Mouse (Mus musculus): ENCODE results near the gene Lrrc56. TPM values are rescaled to one million over a fixed set of nuclear protein-coding genes. Genes with fewer than 3 reads are reported as not detected.

Lrrc56 gene
- polyA plus RNA-seq, 1 experiment: 131 TPM

GRCm38 (mm10) chr7:141222126-141222467 is 28.1 kb downstream of the Lrrc56 start:
- H3K4me3 ChIP-seq (ENCODE audit: control insufficient read depth, low read depth, low read length): peak overlapping the region; percentile 50
- H3K27ac ChIP-seq (ENCODE audit: control insufficient read depth, insufficient read depth, low read depth, low read length): peak overlapping the region; percentile 50; the same call in 1 of the 2 replicates
- H3K36me3 ChIP-seq (ENCODE audit: control insufficient read depth, insufficient read depth, low read length): no peaks in the 10 kb centered on the region
- TF ChIP-seq CTCF (IDR thresholded peaks at IDR 0.05; ENCODE audit: control insufficient read depth, insufficient read depth, insufficient replicate concordance, low read depth, low read length): no peak
- TF ChIP-seq POLR2A (IDR thresholded peaks at IDR 0.05; ENCODE audit: control insufficient read depth, low read depth, low read length): no peak
- peaks cover 20% of the 10 kb centered on the region for H3K4me1 ChIP-seq (ENCODE audit: control insufficient read depth, insufficient read depth, low read length)
- no peaks in the 10 kb centered on the region for H3K27me3 ChIP-seq (ENCODE audit: control insufficient read depth, insufficient read depth, low read length)

- Histone ChIP-seq H3K36me3 (ENCODE audit: control insufficient read depth, insufficient read depth, low read length) (no peaks in the 10 kb centered on the region), H3K27ac (ENCODE audit: control insufficient read depth, insufficient read depth, low read depth, low read length) (peak overlapping the region; percentile 44), H3K27me3 (ENCODE audit: control insufficient read depth, insufficient read depth, low read length) (no peaks in the 10 kb centered on the region), H3K4me1 (ENCODE audit: control insufficient read depth, insufficient read depth, low read length) (peaks cover 20% of the 10 kb centered on the region), H3K4me3 (ENCODE audit: control insufficient read depth, low read depth, low read length) (no peak overlapping the region)
- TF ChIP-seq CTCF (IDR thresholded peaks at IDR 0.05; ENCODE audit: control insufficient read depth, insufficient read depth, insufficient replicate concordance, low read depth, low read length) (no peak), POLR2A (IDR thresholded peaks at IDR 0.05; ENCODE audit: control insufficient read depth, low read depth, low read length) (no peak)
These were observed 28.8 kb downstream of the Lrrc56 start for GRCm38 (mm10) chr7:141222696-141223215.

- TF ChIP-seq POLR2A (IDR thresholded peaks at IDR 0.05; ENCODE audit: control insufficient read depth, low read depth, low read length) (no peak), CTCF (IDR thresholded peaks at IDR 0.05; ENCODE audit: control insufficient read depth, insufficient read depth, insufficient replicate concordance, low read depth, low read length) (no peak)
- Histone ChIP-seq H3K27ac (ENCODE audit: control insufficient read depth, insufficient read depth, low read depth, low read length) (no peak overlapping the region), H3K4me1 (ENCODE audit: control insufficient read depth, insufficient read depth, low read length) (peaks cover 17% of the 10 kb centered on the region), H3K4me3 (ENCODE audit: control insufficient read depth, low read depth, low read length) (no peak overlapping the region), H3K27me3 (ENCODE audit: control insufficient read depth, insufficient read depth, low read length) (no peaks in the 10 kb centered on the region), H3K36me3 (ENCODE audit: control insufficient read depth, insufficient read depth, low read length) (no peaks in the 10 kb centered on the region)
These were observed 32.6 kb downstream of the Lrrc56 start for GRCm38 (mm10) chr7:141226535-141226934.

DNA sequence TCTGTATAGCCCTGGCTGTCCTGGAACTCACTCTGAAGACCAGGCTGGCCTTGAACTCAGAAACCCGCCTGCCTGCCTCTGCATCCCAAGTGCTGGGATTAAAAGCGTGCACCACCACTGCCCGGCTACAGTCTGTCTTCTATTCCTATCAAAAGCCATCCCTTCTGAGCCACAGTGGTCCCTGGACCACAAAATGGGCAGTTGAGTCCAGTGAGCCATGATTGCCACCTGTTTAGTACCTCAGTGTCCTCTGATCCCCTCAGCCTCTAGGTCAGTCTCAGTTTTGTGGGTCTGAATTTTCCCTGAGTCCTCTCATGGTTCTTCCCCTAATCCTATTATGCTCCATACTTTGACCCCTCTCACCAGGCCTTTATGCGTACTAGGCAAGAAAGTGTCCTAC is 33.8 kb downstream of the Lrrc56 start:
- H3K27ac ChIP-seq (ENCODE audit: control insufficient read depth, insufficient read depth, low read depth, low read length): peak overlapping the region; percentile 99
- peak overlapping the region; percentile 97 for H3K4me3 ChIP-seq (ENCODE audit: control insufficient read depth, low read depth, low read length)
- peaks cover 5% of the 10 kb centered on the region for H3K4me1 ChIP-seq (ENCODE audit: control insufficient read depth, insufficient read depth, low read length)
- H3K27me3 ChIP-seq (ENCODE audit: control insufficient read depth, insufficient read depth, low read length): no peaks in the 10 kb centered on the region
- H3K36me3 ChIP-seq (ENCODE audit: control insufficient read depth, insufficient read depth, low read length): peaks cover 2% of the 10 kb centered on the region; the same call in 1 of the 2 replicates
- no peak for TF ChIP-seq CTCF (IDR thresholded peaks at IDR 0.05; ENCODE audit: control insufficient read depth, insufficient read depth, insufficient replicate concordance, low read depth, low read length)

- H3K36me3 ChIP-seq (ENCODE audit: control insufficient read depth, insufficient read depth, low read length): peaks cover 2% of the 10 kb centered on the region; the same call in 1 of the 2 replicates
- TF ChIP-seq CTCF (IDR thresholded peaks at IDR 0.05; ENCODE audit: control insufficient read depth, insufficient read depth, insufficient replicate concordance, low read depth, low read length): peak; percentile 96
- TF ChIP-seq POLR2A (IDR thresholded peaks at IDR 0.05; ENCODE audit: control insufficient read depth, low read depth, low read length): peak; percentile 86
- H3K4me3 ChIP-seq (ENCODE audit: control insufficient read depth, low read depth, low read length): peak within 1 kb of the TSS; percentile 97
- H3K27ac ChIP-seq (ENCODE audit: control insufficient read depth, insufficient read depth, low read depth, low read length): peak within 1 kb of the TSS; percentile 99
- no peaks in the 10 kb centered on the region for H3K27me3 ChIP-seq (ENCODE audit: control insufficient read depth, insufficient read depth, low read length)
- H3K4me1 ChIP-seq (ENCODE audit: control insufficient read depth, insufficient read depth, low read length): peaks cover 5% of the 10 kb centered on the region
These were observed 34.5 kb downstream of the Lrrc56 start, which contains the start of gene Phrf1 for GRCm38 (mm10) chr7:141228279-141229067. Phrf1 (plus strand) TSS chr7:141228784.

- Histone ChIP-seq H3K4me1 (ENCODE audit: control insufficient read depth, insufficient read depth, low read length) (peaks cover 5% of the 10 kb centered on the region), H3K4me3 (ENCODE audit: control insufficient read depth, low read depth, low read length) (peak overlapping the region; percentile 97), H3K36me3 (ENCODE audit: control insufficient read depth, insufficient read depth, low read length) (peaks cover 2% of the 10 kb centered on the region; the same call in 1 of the 2 replicates), H3K27ac (ENCODE audit: control insufficient read depth, insufficient read depth, low read depth, low read length) (peak overlapping the region; percentile 99; the same call in 1 of the 2 replicates), H3K27me3 (ENCODE audit: control insufficient read depth, insufficient read depth, low read length) (no peaks in the 10 kb centered on the region)
- TF ChIP-seq POLR2A (IDR thresholded peaks at IDR 0.05; ENCODE audit: control insufficient read depth, low read depth, low read length) (no peak), CTCF (IDR thresholded peaks at IDR 0.05; ENCODE audit: control insufficient read depth, insufficient read depth, insufficient replicate concordance, low read depth, low read length) (no peak)
These were observed 35.7 kb downstream of the Lrrc56 start for GRCm38 (mm10) chr7:141229702-141230101.

- H3K36me3 ChIP-seq (ENCODE audit: control insufficient read depth, insufficient read depth, low read length): peaks cover 3% of the 10 kb centered on the region
- TF ChIP-seq POLR2A (IDR thresholded peaks at IDR 0.05; ENCODE audit: control insufficient read depth, low read depth, low read length) (no peak), CTCF (IDR thresholded peaks at IDR 0.05; ENCODE audit: control insufficient read depth, insufficient read depth, insufficient replicate concordance, low read depth, low read length) (no peak)
- no peak overlapping the region for H3K27ac ChIP-seq (ENCODE audit: control insufficient read depth, insufficient read depth, low read depth, low read length)
- H3K27me3 ChIP-seq (ENCODE audit: control insufficient read depth, insufficient read depth, low read length): no peaks in the 10 kb centered on the region
- H3K4me3 ChIP-seq (ENCODE audit: control insufficient read depth, low read depth, low read length): no peak overlapping the region
- peaks cover 5% of the 10 kb centered on the region for H3K4me1 ChIP-seq (ENCODE audit: control insufficient read depth, insufficient read depth, low read length)
These were observed 36.6 kb downstream of the Lrrc56 start for GRCm38 (mm10) chr7:141230570-141230969.
